Mouse (Mus musculus) CD4-positive naive resting alpha-beta T cell, adult 57 days (primary cell): Measurements from ENCODE around the gene Krtap6-1. TPM values are rescaled to one million over a fixed set of nuclear protein-coding genes. Genes with fewer than 3 reads are reported as not detected.

Experiments used
- total RNA-seq: library from RNA; stranded (reverse); gene quantifications from one replicate; pipeline ENCODE4 v1.2.4, GENCODE M21; 2023

Gene Krtap6-1
- total RNA-seq, result not detected

GRCm38 (mm10) chr16:89031399-89031798 is at the start of gene Krtap6-1:
Gene Krtap6-1, plus strand, starts transcription at chr16:89031699.

DNA sequence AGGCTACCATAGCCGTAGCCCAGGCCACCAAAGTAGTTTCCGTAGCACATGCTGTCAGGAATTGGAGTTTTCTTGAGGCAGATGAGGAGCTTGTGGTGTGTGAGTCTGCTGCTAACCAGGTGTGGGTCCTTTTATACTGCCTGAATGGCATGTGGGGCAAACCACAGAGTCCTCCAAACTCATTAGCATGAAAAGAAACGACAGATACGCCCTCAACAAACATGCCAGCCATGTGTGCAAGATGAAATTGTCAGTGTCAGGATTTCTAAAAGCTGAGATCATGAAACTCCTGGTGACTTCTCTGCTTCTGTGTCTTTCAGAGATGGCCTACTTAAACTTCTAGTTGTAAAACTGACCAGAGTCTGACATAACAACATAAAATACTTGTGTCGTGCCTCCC is 20.8 kb upstream of the Krtap6-1 start, which contains the start of gene Krtap22-2:
Krtap22-2 (minus strand) TSS at position 101 of the 400 bp plus-strand sequence.

GRCm38 (mm10) chr16:89014984-89015383 is 16.5 kb upstream of the Krtap6-1 start, which contains the start of gene Gm10229:
Gene Gm10229, plus strand, starts transcription at chr16:89015284.

DNA sequence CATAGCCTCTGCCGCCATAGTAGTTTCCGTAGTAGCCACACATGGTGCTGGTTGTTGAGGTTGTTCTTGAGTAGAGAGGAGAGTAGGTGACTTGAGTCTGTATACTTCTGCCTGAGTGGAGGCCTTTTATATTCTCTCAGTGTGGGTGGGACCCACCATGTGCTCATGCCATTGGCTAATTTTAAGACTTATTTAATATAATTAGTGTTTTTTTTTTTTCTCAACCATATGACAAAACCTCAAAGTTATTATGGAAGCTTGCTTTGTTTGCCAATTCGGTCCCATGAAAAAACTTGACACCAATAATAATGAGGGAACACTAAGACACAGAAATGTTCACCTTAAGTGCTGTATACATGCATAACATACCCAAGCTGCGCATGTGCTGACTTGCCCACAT is 9.9 kb downstream of the Krtap6-1 start, which contains the start of gene Gm10228:
Gm10228 (minus strand) TSS at position 101 of the 400 bp plus-strand sequence.

DNA sequence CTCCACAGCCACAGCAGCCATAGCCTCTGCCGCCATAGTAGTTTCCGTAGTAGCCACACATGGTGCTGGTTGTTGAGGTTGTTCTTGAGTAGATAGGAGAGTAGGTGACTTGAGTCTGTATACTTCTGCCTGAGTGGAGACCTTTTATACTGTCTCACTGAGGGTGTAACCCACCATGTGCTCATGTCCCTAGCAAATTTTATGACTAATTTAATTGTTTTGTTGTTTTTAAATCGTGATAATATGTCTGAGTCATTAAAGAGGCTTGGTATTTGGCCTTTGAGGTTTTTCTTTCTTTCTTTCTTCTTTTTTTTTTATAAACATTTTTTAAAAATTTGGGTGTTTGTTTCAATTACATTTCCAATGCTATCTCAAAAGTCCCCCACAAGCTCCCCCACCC is 16.3 kb downstream of the Krtap6-1 start, which contains the start of gene Krtap6-5:
Krtap6-5 (minus strand) TSS at position 101 of the 400 bp plus-strand sequence.

DNA sequence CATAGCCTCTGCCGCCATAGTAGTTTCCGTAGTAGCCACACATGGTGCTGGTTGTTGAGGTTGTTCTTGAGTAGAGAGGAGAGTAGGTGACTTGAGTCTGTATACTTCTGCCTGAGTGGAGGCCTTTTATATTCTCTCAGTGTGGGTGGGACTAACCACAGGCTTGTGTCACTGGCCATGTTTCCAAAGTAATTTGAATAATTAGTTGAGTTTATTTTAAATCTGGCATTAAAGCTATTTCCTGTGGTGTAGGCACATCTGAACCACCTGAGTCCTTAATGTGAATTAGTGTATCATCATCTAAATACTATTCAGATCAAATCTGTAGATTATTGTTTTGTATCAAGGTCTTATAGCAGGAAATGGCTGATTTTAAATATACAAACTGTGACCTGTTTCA is 32.4 kb downstream of the Krtap6-1 start, which contains the start of gene 1110025L11Rik:
1110025L11Rik (minus strand) TSS at position 101 of the 400 bp plus-strand sequence.

Other genes with a start within 250 kb of the Krtap6-1 start
- not detected for gene Gm20741, start 219.5 kb upstream of the Krtap6-1 start, total RNA-seq
- not detected for gene Krtap15, start 211.5 kb upstream of the Krtap6-1 start, total RNA-seq
- gene Krtap14, start 205.6 kb upstream of the Krtap6-1 start, total RNA-seq, result not detected
- gene Krtap19-1, start 162.3 kb upstream of the Krtap6-1 start, total RNA-seq, result not detected
- gene Krtap19-2, start 157.4 kb upstream of the Krtap6-1 start, total RNA-seq, result not detected
- not detected for gene Krtap19-3, start 153.7 kb upstream of the Krtap6-1 start, total RNA-seq
- not detected for gene Krtap19-4, start 146.6 kb upstream of the Krtap6-1 start, total RNA-seq
- gene Krtap19-5, start 135.2 kb upstream of the Krtap6-1 start, total RNA-seq, result not detected
- not detected for gene Krtap19-9b, start 99.4 kb upstream of the Krtap6-1 start, total RNA-seq
- not detected for gene Krtap16-3, start 68.8 kb upstream of the Krtap6-1 start, total RNA-seq
- not detected for gene Krtap22-2, start 20.9 kb upstream of the Krtap6-1 start, total RNA-seq
- gene Gm10229, start 16.4 kb upstream of the Krtap6-1 start, total RNA-seq, result not detected
- gene Gm10228, start 9.8 kb downstream of the Krtap6-1 start, total RNA-seq, result not detected
- not detected for gene Krtap6-5, start 16.2 kb downstream of the Krtap6-1 start, total RNA-seq
- gene 1110025L11Rik, start 32.3 kb downstream of the Krtap6-1 start, total RNA-seq, result not detected
- gene Krtap6-3, start 52.3 kb downstream of the Krtap6-1 start, total RNA-seq, result not detected
- gene Gm6358, start 109.2 kb downstream of the Krtap6-1 start, total RNA-seq, result not detected
- gene Gm10061, start 119.4 kb downstream of the Krtap6-1 start, total RNA-seq, result not detected
- not detected for gene Gm9789, start 126.3 kb downstream of the Krtap6-1 start, total RNA-seq
- not detected for gene Gm7735, start 137.8 kb downstream of the Krtap6-1 start, total RNA-seq
- gene 1110057P08Rik, start 143.0 kb downstream of the Krtap6-1 start, total RNA-seq, result not detected
- gene Krtap20-2, start 174.2 kb downstream of the Krtap6-1 start, total RNA-seq, result not detected